Mouse (Mus musculus) lung, adult 18-20 months (tissue): ENCODE measurements at regions not wholly inside any gene's neighbourhood (a gene's known extent, or its start where the extent isn't known, plus 50 kb on each side); places are given as distances from the start of the nearest gene placed in this dataset.

Experiments used
- DNase-seq, 2 experiments: peaks; one replicate each; pipeline ENCODE4 v3.0.0; 2022; ENCODE audit warnings: mixed read lengths in 2 of 2

DNA sequence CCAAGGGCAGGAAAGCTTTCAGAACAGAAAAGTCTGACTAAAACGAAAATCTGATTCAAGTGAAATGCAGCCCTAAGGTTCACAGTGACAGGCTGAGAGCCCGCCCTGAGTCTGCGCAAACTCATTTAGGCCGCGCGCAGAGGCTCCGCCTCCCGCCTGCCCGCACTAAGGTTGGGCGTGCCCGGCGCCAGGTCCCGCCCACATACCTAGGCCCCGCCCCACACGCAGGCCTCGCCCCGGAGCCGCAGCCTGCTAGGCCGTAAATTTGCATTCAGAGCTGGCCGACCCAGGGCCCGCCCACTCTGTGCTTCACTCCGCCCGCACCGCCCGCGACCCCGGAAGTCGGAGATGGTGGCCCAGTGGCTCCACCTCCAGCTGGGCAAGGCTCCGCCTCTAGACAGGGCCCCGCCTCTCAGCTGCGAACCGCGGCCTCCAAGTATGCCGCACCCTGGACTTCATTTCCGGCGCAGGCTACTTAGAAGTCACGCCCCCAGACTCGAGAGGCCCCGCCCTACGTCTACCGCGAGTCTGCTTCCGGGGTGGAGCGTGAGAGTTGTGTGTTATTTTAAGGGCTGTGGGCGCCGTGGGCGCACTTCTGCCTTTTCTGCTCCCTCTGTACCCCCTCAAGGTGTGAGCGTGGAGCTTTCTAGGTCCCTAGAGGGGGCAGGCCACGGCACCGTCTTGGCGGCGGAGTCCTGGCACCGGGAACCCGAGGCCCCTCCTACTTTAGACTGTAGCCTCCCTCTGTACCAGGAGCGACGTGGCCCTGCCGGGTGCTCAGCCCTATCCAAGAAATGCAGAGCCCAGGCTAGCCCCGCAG is 52.3 kb upstream of the Wnt7b start:
- DNase-seq: peak; percentile 100

DNA sequence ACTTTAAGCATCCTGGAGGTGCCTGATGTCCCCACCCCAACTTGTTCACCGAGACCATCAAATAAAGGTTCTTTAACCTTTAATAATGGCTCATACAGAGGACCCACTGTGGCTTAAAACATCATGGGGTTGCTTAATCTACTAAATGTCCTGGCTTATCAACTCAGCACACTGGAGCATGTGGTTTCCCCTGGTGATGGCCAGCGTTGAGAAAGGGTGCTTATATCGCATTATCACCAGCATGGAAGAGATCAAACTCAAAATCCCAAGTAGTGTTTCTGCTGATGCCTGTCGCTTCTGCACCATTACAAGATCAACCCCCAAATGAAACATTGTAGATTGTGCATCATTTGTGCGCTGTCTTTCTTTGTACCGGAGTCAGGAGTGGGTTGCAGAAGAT is 53.2 kb upstream of the Wnt7b start:
- DNase-seq: no peak

DNA sequence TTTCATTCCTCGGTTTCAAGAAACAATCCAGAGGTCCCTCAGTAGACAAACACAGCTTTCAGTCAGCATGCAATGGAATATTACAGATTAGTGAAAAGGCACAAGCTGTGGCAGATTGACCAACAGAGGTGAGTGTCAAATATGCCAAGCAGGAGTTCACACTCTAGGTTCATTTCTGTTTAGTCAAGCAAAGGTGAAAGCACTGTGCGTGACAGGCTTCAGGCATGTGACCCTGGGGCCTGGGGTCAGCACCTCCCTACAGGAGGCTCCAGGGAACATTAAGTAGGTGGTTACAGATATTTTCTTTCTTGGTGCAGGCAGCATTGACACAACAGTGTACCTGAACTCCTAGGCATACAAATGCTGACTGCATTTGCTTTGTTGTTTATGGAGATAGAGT is 57.3 kb upstream of the Wnt7b start:
- DNase-seq: no peak

DNA sequence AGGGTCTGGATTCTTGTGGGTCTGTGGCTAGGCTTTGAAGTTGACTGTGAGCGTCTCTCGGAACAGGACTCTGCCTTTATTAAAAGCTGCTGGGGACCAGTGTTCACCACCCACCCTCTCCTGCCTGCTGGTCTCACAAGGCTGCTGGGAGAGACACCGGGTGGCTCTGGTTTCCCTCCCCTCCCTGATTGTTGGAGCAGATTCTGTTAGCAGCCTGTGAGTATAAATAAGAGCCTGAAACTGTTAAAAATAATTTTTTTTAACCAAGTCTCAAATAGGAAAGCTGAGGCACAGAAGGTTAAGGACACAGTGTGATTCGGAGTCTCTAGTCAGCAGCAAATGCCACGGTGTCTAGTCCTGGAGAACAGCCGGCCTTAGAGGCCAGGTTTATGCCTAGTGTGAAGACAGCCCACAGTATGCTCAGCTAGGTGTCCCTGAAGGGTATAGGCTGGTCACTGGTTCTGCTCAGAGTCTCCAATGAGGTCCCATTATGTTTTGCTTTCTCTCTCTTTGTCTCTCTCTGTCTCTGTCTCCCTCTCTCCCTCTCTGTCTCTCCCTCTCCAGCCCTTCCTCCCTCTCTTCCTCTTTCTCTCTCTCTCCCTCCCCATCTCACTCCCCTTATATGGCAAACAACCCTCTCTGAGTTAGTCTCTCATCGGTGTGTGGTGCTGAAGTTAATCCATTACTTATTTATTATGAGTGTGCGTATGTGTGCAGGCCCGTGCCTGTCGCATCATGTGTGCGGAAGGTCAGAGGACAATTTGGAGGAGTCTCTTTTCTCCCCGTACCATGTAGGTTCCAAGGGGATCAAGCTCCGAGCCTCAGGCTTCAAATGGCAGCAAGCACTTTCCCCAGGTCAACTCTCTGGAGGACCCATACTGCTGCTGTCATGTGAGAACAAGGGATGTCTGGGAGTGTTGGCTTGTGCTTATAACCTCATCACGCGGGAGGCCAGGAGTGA is 59.1 kb upstream of the Wnt7b start:
- no peak for DNase-seq

DNA sequence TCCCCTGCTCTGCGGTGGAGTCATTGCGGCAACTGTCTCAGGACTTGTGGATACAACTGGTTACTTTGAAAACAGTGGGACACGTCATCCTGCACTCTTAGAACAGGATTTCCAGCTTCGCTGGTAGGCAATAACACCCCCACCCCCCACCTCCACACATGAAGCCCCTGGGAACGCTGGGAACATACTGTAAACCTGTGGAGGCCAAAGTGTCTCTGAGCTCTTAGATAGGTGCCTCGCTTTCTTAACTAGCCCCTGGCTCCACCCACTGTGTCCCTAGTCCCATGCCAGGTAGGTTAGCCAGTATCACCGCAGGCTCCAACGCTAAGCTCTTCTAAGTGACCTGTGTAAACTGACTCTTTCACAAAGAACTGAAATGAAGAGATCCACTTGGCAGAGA is 63.1 kb upstream of the Wnt7b start:
- DNase-seq: peak; percentile 73 to 79

DNA sequence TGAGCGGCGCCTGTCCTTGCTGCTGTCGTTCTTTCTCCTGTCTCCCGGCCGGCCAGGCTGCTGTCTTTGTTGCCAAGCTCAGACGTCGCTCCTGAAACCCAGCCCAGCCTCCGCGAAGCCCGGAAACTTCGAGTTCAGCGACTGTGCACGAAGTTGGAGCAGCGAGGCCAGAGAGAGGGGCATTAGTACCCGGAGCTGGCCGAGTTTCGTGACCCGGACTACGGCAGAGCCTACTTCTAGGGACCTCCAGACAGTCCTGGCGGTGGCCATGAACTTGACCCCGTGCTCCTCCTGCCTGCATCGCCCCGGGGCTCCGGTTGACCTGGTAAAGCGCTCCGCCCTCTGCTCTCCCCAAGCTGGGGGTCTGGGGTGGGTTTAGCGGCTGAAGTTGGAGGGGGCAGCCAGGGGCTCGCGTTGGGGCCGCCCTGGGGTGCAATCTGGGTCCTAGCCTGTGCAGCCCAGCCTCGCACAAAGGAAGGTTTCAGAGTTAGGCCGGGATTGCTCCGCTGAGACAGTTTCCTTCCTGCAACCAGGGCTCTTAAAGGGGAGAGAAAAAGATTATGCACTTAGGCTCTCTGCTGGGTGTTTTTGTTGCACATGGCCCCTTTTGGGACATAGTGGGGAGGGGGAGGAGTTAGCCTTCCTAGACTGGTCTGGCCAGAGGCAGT is 63.8 kb upstream of the Wnt7b start:
- peak; percentile 74 to 75 for DNase-seq

DNA sequence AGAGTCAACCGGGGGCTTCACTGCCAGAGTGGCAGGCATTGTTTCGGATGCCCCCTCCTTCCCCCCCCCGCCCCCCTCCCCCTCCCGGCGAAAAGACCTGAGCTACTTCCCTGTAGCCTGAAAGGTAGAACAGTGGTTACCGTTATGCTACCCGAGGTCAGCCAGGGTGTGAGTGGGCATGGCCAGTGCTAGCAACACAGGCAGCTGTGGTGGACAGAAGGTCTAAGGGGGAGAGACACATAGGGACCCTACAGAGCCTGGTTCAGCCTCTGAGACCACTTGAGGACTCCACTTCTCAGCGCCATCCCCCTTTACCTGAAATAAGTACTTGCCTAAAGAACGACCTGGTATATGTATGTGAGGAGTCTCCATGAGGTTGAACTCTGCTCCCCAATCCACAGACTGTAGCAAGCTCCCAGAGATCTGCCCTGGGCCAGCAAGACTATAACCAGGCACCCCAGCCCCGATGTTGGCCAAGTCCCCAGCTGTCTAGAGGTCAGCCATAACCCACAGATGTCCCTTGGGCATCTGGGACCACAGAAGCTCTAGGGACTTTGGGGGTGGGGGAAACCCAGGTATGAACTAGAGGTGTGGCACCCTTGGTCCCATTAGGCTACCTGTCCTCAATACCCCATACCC is 64.5 kb upstream of the Wnt7b start:
- DNase-seq: no peak

DNA sequence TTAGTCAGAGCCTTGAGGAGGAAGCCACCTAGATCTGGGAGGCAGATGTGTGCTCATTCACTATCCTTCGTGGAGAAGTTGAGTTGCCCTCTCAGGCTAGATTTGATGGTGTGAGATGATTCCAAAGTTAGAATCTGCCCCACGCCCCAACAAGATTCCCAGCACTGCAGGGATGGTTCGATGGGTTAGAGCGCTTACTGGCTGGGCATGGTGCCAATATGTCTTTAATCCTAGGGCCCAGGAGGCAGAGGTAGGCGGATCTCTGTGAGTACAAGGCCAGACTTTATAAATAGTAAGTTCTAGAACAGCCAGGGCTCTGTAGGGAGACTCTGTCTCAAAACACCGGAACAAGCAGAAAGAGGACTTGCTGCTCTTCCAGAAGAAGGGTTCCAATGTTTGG is 65.3 kb upstream of the Wnt7b start:
- DNase-seq: no peak

DNA sequence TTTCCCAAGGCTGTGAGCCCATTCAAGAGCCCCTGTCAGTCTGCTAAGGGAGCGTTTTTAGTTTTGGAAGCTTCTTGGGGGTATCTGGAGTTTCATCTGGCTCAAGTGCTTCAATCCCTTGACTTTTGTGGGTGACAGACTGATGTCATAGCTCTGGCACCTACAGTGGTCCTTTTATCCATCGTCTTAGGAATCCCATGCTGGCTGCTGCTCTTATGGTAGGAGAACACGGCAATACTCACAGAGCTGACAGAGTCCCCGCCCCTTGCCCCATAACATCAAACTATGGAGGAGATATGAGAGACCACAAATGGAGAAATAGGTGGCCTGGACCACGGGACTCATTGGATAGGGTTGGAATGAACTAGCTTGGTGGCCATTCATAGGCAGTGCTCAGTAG is 68.0 kb upstream of the Wnt7b start:
- no peak for DNase-seq

DNA sequence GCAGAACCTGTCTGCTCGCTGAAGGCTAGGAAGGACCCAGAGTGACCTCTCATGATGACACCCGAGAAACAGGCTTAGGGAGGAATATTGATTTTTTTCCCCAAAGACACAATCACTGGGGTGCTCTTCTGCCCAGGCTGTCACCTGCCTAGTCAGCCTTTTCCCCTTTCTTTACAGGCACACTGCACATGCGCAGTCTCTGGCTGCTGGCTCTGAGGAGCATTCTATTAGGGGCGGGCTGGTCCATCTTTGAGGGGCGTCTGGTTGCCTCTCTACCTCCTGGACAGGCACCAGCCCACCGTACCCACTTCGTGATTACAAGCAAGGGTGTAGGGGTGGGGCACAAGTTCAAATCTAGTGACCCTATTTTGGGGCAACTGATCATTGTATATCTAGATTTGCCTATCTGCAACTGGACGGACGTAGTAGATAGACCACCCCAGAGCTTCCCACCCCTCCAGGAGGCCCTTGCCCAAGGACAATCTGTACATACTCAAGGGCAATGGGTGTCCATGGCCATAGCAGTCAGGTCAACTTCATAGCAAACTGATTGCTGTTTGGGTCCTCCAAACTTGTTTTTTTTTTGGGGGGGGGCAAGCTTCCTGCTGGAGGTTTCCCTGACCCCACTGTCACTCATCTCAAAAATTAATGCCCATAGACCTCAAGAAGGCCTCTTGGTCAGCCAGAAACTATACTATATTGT is 69.6 kb upstream of the Wnt7b start:
- no peak for DNase-seq

DNA sequence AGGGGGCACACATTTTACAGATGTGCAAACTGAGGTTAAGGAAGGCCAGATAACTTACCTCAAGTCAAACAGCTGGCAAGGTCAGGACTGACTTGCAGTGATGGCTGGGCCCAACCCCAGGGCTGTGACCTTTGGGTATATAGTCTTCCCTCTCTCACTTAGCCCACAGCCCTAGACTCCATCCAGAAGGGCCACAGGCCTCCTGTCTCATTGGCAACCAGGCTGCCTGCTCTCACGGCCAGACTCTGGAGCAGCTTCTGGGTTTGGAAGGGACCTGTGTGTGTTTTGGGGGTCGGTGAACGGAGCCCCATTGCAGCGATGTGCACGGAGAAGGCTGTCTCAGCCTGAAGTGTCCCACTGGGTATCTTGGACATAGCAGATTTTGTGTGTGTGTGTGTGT is 70.2 kb upstream of the Wnt7b start:
- DNase-seq: no peak

DNA sequence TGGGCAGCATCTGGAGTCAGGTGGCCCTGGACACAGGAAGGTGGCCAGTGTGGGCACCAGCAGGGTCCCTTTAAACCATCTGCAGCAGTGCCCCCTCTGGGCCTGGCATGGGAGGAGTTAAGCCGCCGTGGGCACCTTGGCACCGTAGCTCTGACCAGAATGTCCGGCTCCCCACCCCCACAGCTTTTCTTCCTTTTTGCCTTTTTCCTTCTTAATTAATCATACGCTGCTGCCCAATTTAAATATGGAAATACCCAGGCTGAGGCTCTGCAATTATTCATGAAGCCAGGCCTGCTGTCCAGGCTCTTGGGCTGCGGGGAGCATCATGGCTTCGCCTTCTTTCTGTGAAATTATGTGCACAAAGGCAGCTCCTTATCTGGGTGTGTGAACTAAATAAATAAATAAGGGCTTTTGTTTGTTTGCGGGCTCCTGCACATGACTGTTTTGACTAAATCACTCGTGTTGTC is 70.6 kb upstream of the Wnt7b start:
- peak in 1 of 2 experiments; percentile 26 for DNase-seq

DNA sequence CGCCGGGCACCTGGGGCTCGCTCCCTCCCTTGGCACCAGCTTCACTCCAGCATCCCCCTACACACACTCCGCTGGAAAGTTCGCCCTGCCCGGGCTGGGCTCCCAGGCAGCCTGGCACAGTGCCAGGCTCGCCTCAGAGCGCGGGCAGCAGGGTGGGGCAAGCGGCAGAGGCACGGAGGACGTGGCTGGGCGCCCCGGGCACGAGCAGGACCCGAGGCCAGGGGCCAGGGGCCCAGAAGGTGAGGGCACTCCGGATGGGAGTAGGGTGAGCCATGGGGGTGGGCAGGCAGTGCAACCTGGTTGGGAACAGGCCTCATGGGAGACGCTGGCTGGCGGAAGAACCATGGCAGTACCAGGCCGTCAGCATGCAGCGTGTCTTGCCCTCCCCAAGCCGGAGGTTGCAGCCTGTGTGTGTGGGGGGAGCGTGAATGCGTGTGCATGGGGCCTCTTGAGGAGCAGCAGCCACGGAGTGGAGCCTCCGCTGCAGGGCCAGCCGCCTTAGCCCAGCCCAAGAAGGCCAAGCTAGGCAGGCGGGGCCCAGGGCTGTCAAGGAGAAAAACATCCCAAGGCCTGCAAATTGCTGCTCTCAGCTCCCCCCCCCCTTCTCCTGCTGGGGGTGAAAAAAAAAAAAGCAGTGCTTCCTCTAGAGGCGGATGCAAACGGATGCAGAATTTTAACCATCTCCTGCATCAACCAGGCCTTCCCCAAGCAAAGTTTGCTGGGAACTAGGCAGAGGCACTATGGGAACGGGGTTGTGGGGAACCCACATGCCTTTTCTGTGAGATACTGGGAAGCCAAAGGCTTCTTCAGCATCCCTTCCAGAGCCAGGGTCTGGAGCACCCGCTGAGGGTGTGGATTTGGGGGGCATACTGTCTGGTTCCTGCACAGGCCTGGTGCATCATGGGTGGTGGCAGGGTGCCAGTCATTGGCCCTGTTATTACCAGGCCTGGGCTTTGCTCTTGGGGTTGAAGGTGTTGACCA is 71.4 kb upstream of the Wnt7b start:
- peak; percentile 84 to 85 for DNase-seq

DNA sequence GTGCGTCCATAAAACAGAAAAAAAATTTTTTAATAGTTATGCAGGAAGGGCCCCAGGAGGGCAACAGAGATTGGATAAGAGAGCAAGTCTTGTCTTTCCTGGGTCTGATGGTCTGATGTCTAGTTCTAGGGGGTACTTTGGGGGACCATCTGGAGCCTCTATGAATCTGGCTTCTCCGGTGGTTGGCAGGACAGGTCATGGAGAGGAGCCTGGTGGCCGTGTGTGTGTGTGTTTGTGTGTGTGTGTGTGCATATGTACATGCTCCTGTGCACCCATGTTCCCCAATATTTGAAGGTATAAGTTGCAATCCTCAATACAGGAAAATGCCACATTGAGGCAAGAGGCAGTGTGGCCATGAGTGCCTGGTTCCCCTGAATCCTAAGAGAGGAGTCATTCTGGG is 72.5 kb upstream of the Wnt7b start:
- no peak for DNase-seq

DNA sequence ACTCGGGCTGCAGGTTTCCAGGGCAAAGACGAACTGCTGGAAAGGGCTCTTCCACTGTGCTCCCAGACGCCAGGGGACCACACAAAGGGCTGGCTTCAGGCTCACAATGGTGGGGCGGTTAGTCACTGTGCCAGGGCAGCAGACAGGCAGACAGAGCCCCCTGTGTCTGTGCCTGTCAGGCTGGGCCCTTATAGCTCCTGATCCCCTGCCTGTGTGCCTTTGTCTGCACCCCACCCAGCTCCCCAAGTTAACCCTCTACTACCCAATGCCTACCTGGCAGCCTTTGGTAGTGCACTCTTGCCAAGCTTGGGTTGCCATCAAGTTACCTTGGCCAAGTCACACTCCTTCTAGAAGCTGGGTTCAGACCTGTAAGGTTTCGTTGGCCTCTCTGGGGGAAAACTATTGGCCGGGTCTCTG is 73.5 kb upstream of the Wnt7b start:
- no peak for DNase-seq

DNA sequence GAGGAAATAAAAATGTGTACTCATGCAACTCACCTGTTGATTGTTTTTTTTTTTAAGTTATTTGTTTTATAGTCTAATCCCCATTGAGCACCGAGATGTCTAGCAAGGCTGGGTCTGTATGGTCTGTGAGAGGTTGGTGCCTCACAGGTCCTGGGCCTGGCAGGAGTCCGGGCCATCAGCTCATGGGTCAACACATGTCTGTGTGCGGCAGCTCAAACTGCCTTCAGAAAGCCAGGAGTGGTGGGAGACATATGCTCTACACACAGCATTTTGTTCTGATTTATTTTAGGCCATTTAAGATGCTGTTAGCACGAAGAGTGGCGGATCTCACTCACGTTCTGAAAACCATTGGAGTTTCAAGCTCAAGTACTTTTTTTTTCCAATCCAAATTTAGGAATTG is 74.6 kb upstream of the Wnt7b start:
- DNase-seq: no peak

DNA sequence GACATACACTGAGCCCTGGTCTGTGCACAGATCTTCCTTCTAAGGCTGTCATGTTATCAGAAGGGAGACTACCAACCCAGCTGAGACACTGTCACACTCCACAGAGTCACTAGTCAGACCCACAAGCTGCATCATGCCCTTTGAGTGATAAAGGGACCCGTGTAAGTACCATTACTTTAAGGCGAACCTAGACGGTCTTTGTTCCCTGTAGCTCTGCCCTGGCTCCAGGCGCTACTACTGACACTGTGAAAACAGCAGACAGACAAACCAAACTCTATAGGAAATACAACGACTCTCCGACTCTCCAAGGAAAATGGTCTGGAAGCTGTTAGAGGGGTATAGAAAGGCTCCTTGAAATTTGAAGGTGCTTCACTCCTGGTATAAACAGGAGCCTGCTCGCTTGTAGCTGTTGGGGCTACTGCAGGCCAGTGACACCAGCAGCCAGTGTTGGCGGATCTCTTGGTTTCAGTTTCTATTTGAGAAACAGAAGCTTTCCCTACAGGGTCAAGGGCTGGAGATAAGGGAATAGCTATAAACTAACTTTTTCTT is 75.2 kb upstream of the Wnt7b start:
- DNase-seq: peak in 1 of 2 experiments; percentile 63

DNA sequence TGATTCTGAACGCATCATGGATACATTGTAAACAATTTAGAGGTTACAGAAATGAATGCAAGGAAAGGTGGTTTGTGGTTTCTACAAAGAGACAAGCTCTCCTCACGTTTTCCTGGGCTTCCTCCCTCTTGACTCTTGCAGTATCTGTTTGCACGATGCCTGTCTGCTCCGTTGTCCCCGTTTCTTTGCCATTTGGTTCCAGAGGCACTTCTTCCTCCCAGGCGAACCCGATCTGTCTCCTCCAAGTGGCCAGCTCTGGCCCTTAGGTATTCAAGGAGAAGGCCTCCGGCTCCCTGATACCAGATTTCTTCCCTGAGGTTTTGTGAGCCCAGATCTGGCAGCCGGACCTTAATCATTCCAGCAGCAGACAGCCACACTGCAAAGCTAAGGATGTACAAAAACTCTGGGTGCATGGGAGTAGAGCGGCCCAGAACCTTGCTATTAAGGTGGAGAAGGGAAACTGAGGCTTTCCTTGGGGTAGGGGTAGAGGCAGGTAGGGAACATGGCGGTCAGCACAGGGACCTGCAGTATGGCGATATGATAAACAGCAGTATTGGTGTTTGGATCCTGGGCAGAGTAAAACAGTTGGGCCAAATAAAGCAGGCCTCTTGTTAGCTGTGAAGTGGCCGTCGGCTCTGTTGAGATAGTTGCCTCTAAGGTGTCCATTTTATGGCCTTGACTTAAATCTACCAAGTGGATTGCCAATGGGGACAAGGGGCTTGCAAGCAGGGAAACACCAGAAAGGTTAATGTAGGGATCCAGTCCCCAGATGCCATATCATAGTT is 76.0 kb upstream of the Wnt7b start:
- no peak for DNase-seq

DNA sequence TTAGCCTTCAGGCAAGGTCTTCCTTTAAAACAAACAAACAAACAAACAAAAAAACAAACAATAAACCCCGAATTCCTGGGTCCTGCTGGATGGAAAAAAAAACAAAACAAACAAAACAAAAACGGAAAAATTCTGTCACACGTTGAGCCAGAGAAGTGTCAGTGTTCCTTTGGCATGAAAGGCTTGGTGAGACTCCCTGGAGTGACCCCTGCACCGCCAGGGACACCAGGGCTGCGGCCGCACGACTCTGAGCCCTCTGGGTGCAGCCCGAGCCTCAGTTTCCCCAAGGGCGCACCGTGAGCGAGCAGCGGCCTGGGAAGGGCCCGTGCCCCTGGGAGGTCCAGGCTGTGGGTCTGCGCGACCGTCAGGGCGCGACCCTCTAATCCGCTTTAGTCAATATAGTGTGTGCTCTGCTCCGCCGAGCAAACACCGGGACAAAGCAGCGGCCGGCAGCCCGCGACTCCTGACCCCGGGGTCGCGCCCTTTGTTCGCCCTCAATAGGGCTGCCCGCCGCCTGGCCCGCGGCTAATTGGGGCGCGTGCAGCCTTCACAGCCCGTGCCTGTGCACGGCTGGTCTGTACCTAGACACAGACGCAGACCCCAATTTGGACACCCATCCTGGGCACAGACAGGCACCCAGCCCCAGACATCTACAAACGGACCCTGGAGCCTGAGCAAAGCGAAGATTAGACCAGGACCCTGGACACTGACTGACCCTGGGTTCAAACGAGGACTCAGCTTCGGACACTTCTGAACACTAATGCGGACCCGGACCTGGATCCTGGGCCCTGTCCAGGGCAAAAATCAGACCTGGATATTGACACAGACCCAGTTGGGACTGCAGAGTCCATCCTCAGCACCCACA is 74.0 kb upstream of the Ppara start:
- DNase-seq: no peak
